Mouse (Mus musculus) liver, adult (tissue): ENCODE results near the gene Mad1l1.

Experiments used
- GATA4 ChIP-seq: IDR thresholded peaks from 2 replicates; pipeline ENCODE4 v1.6.1; 2014; ENCODE audit warnings: mild to moderate bottlenecking, low read length; ENCODE audit not compliant: insufficient replicate concordance

The Mad1l1 gene

DNA sequence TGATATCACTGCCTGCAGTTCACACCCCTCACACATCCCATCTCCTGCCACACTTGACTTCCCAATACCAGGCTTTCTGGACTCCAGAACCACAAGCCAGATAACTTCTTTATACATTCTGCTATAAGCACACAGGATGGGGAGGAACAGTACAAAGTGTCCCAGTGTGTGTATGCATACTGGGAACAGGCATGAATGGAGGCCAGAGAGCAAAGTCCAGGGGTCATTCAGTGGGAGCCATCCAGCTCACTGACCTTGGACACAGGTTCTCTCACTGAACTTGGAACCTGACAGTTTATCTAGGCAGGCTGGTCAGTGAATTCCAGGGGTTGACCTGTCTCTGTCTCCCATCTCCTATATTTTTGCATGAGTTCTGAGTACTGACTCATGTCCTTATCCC lies 203.4 kb downstream of the Mad1l1 start:
- TF ChIP-seq GATA4: peak; percentile 38; the same call in 1 of the 2 replicates

DNA sequence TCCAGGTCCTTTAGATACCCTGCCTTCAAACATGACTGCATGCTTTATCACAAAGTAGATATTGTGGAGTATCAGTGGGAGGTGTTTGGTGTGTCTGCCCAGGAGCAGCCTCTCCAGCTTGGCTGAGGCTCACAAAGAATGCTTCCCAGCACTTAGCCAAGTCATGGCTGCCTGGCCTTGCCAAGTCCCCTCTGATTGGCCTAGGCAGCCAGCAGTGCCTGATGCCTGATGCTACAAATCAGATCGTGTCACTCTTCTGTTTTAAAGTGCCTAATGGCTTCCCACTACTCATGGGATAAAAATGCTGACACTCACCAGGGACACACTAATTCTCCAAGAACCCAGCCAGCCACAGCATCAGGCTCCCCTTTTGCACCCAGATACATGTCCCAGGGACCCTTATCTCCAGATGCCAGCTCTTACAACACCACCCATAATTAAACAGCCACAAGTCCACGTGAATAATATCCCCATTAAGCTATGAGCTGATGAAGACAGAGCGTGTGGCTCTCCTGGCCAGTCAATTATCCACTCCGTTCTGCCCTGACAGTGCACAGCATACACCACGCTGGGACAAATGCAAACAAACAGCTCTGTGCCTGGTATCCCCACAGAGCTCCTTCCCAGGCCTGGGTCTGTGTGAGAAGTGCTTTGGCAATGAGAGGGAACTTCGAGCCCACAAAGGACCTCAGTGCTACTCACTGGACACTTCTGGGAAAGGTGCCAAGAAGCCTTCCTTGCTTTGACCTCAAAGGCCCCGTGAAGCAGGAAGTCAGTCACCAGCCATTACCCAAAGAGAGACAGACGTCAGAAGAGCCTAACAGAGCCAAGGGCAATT lies 205.7 kb downstream of the Mad1l1 start:
- no peak for TF ChIP-seq GATA4

DNA sequence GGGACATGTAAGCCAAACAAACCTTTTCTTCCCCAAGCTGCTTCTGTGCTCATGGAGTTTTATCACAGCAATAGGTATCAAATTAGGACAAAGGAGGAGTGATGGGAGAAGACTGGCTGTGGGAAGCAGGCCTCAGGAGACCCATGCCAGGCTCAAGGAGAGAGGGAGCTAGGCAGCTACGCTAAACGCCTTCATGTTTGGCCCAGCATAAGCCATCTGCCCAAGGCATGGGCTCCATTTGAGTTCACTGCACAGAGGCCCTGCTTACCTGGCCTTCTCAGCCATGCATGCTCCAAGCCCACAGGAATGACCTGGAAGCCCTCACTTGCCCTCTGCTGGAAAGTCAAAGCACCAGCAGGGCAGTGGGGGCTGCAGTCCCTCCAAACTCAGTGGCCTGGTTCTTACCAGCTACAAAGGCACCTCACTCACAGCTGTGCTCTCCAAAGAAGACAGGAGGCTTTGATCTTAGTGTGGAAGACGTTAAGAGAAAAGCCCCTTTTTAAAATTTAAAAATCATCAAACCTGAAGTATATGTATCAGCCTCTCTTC lies 206.8 kb downstream of the Mad1l1 start:
- TF ChIP-seq GATA4: no peak

DNA sequence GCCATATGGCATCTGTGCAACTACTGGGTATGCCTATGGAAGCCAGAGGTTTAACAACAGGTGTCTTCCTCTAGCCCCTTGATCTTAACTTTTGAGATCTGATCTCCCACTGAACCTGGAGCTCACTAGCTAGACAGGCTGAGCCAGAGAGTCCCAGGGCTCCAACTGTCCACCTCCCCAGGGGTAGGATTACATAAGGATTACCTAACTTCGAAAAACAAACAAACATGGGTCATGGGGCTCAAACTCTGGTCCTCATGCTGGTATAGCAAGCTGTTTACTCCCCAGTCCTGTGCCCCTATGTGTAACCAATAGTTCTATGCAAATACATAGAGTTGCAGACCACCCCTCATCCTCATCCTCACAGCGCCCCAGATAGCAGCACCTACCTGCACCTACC lies 208.1 kb downstream of the Mad1l1 start:
- no peak for TF ChIP-seq GATA4

DNA sequence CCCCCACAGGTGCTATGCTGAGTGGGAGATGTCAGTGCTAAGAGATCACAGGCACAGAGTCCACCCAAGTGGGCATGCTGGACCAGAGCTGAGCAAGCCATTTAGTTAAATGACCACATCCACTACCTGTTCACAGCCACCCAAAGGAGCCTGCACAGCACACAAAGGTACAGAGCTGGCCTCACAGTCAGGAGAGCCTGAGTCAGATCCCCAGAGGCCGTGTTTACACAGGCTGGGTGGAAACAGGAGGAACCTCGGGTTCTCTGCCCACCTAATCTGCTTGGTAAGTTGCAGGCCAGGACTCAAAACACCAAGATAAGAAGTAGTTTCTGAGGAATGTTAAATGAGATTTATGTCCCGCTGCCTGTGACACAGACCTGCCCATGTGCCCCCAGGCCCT lies 211.3 kb downstream of the Mad1l1 start:
- TF ChIP-seq GATA4: no peak

DNA sequence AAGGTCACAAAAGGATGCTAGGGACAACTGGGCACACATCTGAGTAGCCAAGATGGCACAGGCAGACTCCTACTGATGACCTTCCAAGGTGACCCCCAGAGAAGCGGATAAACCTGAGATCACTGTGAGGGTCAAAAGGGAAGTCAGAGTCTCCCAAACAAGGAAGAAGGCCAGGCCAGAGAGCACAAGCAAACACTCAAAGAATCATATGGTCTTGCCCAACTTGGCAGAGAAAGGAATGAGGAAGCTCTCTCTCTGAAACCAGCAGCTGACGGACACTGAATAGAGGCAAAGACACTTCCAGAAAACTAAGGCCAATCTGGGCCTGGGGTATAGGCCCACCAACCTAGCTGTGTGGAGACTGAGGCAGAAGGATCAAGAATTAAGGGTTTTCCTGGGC lies 213.4 kb downstream of the Mad1l1 start:
- no peak for TF ChIP-seq GATA4

DNA sequence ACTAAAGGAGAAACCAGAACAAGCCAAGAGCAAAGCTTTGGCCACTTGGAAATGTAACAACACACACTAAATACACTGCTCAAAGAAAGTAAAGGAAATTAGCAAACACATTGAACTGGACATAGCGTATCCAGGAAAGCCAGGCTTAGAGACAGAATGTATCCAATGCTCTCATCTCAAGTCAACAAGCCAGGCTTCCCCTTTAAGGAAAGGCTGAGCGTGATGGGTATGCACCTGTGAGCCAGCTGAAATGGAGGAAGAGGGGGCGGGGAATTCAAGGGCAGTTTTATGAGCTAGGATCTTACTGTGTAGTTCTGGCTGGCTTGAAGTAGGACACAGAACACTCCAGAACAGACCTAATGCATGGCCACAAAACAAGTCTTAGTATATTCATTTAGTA lies 215.3 kb downstream of the Mad1l1 start:
- no peak for TF ChIP-seq GATA4

DNA sequence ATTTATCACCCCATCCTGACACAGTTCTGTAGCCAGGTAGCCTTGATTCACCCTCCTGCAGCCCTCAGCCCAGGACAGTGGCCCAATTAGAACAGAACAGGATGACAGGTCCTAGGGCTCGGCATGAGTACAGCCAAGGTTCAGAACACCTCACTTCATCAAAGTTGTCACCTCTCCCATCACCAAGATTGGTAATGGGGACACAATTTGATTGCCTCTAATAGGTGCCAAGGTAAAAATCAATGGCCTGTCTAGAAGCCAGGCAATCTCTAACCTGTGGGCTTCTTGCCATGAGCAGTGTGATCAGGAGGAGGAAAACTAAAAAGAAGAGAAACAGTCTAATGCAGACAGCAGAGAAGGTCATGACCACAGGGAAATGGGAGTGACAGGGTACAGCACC lies 216.5 kb downstream of the Mad1l1 start:
- no peak for TF ChIP-seq GATA4

DNA sequence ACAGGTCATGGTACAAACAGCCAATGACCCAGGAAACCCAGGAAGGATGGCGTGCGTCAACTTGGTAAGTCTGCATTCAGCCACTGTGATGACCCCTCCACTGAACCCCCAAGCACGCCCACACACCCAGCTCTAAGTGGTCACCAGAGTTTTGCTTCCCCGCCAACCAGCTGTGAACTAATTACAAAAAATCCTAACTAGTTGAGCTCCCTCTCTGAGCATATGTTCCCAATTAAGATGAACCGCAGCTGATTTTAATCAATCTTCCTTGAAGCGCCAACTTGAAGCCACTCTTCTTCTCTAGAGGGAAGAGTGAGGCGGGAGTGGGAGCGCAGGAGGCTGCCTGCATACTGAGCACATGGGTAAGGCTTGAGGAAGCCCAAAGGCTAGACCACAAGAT lies 218.6 kb downstream of the Mad1l1 start:
- no peak for TF ChIP-seq GATA4

DNA sequence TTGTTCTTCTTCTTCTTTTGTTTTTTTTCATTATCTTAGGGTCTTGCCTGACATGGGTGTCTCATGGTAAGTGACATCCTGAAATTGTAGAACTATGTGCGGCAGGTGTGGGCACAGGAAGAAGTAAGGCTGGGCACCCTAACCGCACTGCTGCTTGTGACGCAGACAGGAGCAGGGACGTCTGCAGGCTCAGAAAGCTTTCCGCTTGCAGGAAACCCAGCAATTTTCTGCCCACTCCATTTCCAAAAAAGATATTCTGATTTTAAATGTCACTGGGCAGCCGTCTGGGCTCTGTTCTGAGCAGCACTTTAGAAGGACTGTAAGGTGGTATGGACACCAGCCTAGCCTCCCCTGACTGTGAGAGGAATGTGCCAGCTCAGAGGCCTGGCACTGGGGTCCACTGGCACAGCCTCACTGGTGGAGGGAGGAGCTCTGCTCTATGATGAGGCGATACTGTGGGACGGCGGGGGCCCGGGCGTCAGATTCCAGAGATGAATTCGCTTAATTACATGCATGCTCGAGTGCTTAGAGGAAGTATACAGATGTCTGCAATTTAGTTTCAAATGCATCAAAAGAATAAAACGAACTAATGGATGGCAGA lies 219.8 kb downstream of the Mad1l1 start:
- TF ChIP-seq GATA4: no peak

DNA sequence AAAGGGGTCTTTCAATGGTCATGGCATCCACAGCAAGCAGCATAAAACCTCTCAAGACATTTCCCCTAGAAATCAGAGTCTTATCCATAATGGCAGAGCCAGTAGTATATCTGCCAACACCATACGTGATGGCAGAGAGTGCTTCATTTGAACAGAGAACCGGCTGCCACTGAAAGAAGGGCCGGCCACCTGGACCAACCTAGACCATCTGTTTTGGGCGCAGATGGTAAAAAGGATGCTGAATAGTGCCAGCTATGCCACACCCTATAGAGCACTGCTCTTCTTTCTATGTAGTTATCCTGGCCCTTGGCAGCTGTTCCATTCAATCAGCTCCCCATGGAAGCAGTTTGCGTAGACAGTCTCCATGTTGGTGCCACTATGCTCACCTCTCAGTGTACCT lies 222.6 kb downstream of the Mad1l1 start:
- TF ChIP-seq GATA4: no peak

DNA sequence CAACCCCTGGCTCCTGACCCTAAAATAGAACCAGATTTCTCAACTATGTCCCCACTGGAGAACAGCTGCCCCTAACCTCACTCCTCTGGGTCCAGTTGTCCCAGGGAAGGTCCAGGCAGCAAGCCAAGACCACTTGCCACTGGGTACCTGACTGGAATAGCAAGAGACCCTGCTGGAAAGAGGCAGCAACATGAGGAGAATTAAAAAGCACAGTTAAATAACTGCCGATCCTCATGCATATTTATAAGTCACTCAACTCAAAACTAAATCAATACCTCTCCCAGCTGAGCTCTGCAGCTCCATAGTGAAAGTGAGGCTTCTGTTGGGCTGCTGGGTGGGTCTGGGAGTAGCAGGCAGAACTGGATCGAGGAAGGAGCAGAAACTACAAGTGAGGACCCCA lies 226.1 kb downstream of the Mad1l1 start:
- no peak for TF ChIP-seq GATA4

DNA sequence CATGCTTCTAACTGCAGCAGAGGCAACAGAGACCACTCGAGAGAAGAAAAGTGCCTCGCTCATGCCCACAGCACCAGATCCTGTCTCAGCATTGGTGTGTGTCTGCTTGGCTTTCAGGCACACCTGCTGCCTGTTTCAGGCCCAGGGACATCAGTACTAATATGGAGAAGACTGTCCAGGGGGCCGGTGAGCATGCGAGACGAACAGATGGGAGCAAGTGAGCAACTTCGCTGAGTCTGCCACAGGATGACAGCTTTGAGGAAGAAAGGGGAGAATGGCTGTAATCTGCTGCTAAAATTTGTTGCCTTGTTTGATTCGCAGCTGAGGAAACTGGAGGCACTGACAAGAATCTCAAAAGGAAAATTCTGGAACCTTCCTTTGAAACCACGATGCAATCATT lies 227.9 kb downstream of the Mad1l1 start:
- TF ChIP-seq GATA4: no peak

DNA sequence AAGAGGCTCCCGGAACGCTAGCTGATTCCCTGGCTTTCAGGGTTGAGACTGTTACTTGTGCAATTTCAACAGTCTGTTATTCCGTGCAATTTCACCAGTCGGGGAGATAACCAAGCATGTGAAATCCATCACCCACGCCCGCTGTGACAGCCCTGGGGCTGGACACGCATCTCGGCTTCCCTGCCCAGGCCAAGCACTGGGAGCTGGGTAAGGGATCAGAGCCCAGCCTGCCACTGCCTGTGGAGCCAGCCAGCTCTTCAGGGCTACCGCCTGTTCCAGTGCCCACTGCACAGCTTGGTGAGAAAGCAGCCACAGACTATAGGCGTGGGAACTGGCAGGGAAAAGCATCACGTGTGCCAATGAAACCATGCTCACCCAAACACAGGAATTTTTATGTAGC lies 229.8 kb downstream of the Mad1l1 start:
- no peak for TF ChIP-seq GATA4

DNA sequence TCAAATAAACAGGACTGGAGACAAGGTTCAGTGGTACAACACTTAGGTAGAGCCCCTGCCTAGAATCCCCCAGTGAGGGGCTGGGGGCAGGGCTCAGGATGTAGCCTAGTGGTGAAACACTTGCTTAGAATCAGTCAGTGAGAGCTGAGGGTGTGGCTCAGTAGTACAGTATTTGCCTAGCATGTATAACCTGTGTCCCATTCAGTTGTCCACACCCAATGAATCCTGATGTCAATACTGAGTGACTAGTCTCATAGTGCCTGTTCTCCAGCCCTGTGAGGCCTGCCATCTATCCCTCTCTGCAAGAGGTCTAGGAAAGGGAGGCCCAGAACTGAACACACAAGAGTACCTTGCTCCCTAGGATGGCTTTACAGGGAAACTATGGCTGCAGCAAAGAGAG lies 232.1 kb downstream of the Mad1l1 start:
- TF ChIP-seq GATA4: no peak

DNA sequence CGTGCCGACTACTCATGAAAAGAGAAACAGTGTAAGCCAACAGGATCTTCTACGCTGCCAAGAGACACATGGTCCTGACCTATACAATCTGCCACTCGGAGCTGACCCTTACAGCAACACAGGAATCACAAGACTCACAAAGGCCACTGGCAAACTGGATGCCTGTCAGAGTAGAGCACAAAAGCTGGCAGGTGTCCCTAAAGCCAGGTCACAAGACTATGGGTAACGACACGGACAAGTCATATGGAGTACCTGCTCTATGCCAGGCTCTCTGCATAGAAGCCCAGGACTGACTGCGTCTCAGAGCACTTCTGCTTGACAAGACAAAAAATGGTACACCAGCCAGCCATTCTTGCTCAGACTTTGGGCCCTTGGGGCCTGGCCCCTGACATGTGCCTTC lies 234.1 kb downstream of the Mad1l1 start:
- no peak for TF ChIP-seq GATA4

DNA sequence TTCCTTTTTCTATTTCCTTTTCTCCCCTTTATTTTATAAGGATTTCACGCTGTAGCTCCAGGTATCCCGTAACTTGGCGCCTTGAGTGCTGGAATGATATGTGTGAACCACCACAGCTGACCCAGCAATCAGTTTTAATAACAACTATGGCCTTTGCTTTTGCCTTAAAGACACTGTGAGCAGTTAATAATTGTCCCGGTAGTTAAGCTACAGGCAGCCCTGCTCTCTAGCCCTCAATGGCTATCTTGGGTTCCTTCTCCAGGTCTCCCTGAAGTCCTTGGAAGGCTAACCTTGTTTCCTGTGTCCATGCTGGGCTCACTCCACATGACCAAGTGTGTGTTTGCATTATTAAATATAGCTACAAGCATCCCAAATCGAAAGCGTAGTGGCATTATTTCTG lies 237.0 kb downstream of the Mad1l1 start:
- TF ChIP-seq GATA4: no peak

DNA sequence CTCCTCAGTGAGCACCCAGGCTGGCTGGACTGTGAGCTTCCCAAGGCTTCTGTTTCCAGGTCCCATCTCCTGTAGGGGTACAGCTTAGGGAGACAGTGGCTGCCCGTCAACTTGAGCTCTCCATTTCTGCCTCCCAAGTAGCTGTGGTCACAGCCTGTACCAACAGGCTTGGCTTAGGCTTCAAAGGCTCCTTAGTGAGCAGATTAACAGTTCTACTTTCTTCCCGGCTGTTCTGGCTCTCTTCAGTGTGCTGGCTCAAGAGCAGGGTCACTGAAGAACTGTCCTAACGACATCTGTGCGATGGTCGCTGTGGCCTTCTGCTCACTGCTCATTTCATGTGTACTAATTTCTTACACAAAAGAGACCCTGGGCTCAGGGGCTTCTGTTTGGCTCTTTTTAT lies 237.4 kb downstream of the Mad1l1 start:
- no peak for TF ChIP-seq GATA4
